Mouse (Mus musculus): Measurements from ENCODE around the gene Plxdc1. TPM values are rescaled to one million over a fixed set of nuclear protein-coding genes. Genes with fewer than 3 reads are reported as not detected.

Plxdc1 gene
- 1.3 TPM for polyA plus RNA-seq (2015; fragmentation: Illumina TruSeq; extraction: RNeasy Lipid Tissue Mini Kit (QIAGEN cat#74804); ENCODE audit: insufficient read depth, low read depth, low replicate concordance)

GRCm38 (mm10) chr11:97985727-97986677, at the start of gene Plxdc1:
TSS of gene Plxdc1 (minus strand) at chr11:97986444.

GRCm38 (mm10) chr11:98026570-98027296, 40.5 kb upstream of the Plxdc1 start, which contains the start of gene Rpl19:
TSS of gene Rpl19 (plus strand) at chr11:98026710.

GRCm38 (mm10) chr11:98022555-98023371, 36.5 kb upstream of the Plxdc1 start, which contains the start of gene Cacnb1:
TSS of gene Cacnb1 (minus strand) at chr11:98023034.

GRCm38 (mm10) chr11:97995564-97996288, 9.5 kb upstream of the Plxdc1 start, which contains the start of gene Arl5c:
TSS of gene Arl5c (minus strand) at chr11:97996181.

GRCm38 (mm10) chr11:97883918-97884600, 102.2 kb downstream of the Plxdc1 start, which contains the start of gene Fbxo47:
TSS of gene Fbxo47 (minus strand) at chr11:97884154.

Other genes with a start within 250 kb of the Plxdc1 start
- gene Pip4k2b, start 241.7 kb downstream of the Plxdc1 start, polyA plus RNA-seq (2015; fragmentation: Illumina TruSeq; extraction: RNeasy Lipid Tissue Mini Kit (QIAGEN cat#74804); ENCODE audit: insufficient read depth, low read depth, low replicate concordance): 4.1 TPM
- gene Cwc25, start 219.9 kb downstream of the Plxdc1 start, polyA plus RNA-seq (2015; fragmentation: Illumina TruSeq; extraction: RNeasy Lipid Tissue Mini Kit (QIAGEN cat#74804); ENCODE audit: insufficient read depth, low read depth, low replicate concordance): 4.5 TPM
- not detected for gene 1700001P01Rik, start 210.5 kb downstream of the Plxdc1 start, polyA plus RNA-seq (2015; fragmentation: Illumina TruSeq; extraction: RNeasy Lipid Tissue Mini Kit (QIAGEN cat#74804); ENCODE audit: insufficient read depth, low read depth, low replicate concordance)
- 455 TPM for gene Rpl23, start 204.0 kb downstream of the Plxdc1 start, polyA plus RNA-seq (2015; fragmentation: Illumina TruSeq; extraction: RNeasy Lipid Tissue Mini Kit (QIAGEN cat#74804); ENCODE audit: insufficient read depth, low read depth, low replicate concordance)
- gene Lasp1, start 187.4 kb downstream of the Plxdc1 start, polyA plus RNA-seq (2015; fragmentation: Illumina TruSeq; extraction: RNeasy Lipid Tissue Mini Kit (QIAGEN cat#74804); ENCODE audit: insufficient read depth, low read depth, low replicate concordance): 27.9 TPM
- 2.5 TPM for gene B230217C12Rik, start 145.7 kb downstream of the Plxdc1 start, polyA plus RNA-seq (2015; fragmentation: Illumina TruSeq; extraction: RNeasy Lipid Tissue Mini Kit (QIAGEN cat#74804); ENCODE audit: insufficient read depth, low read depth, low replicate concordance)
- not detected for gene Fbxo47, start 102.3 kb downstream of the Plxdc1 start, polyA plus RNA-seq (2015; fragmentation: Illumina TruSeq; extraction: RNeasy Lipid Tissue Mini Kit (QIAGEN cat#74804); ENCODE audit: insufficient read depth, low read depth, low replicate concordance)
- gene Arl5c, start 9.7 kb upstream of the Plxdc1 start, polyA plus RNA-seq (2015; fragmentation: Illumina TruSeq; extraction: RNeasy Lipid Tissue Mini Kit (QIAGEN cat#74804); ENCODE audit: insufficient read depth, low read depth, low replicate concordance): 0.90 TPM
- gene Cacnb1, start 36.6 kb upstream of the Plxdc1 start, polyA plus RNA-seq (2015; fragmentation: Illumina TruSeq; extraction: RNeasy Lipid Tissue Mini Kit (QIAGEN cat#74804); ENCODE audit: insufficient read depth, low read depth, low replicate concordance): 2.7 TPM
- gene Rpl19, start 40.3 kb upstream of the Plxdc1 start, polyA plus RNA-seq (2015; fragmentation: Illumina TruSeq; extraction: RNeasy Lipid Tissue Mini Kit (QIAGEN cat#74804); ENCODE audit: insufficient read depth, low read depth, low replicate concordance): 443 TPM
- not detected for gene Stac2, start 67.0 kb upstream of the Plxdc1 start, polyA plus RNA-seq (2015; fragmentation: Illumina TruSeq; extraction: RNeasy Lipid Tissue Mini Kit (QIAGEN cat#74804); ENCODE audit: insufficient read depth, low read depth, low replicate concordance)
- gene Fbxl20, start 164.0 kb upstream of the Plxdc1 start, polyA plus RNA-seq (2015; fragmentation: Illumina TruSeq; extraction: RNeasy Lipid Tissue Mini Kit (QIAGEN cat#74804); ENCODE audit: insufficient read depth, low read depth, low replicate concordance): 6.3 TPM
- 6.4 TPM for gene Med1, start 206.8 kb upstream of the Plxdc1 start, polyA plus RNA-seq (2015; fragmentation: Illumina TruSeq; extraction: RNeasy Lipid Tissue Mini Kit (QIAGEN cat#74804); ENCODE audit: insufficient read depth, low read depth, low replicate concordance)
- 5.5 TPM for gene Cdk12, start 216.6 kb upstream of the Plxdc1 start, polyA plus RNA-seq (2015; fragmentation: Illumina TruSeq; extraction: RNeasy Lipid Tissue Mini Kit (QIAGEN cat#74804); ENCODE audit: insufficient read depth, low read depth, low replicate concordance)